Mouse (Mus musculus): ENCODE data around the gene Hivep2. TPM values are rescaled to one million over a fixed set of nuclear protein-coding genes. Genes with fewer than 3 reads are reported as not detected.

The Hivep2 gene
- polyA plus RNA-seq, 1 experiment from 2014 or later, result 4.6 TPM

Other genes with a start within 250 kb of the Hivep2 start
- 53.2 and 56.8 TPM in 2 replicates for gene Aig1, start 97.1 kb upstream of the Hivep2 start, polyA plus RNA-seq (2015; fragmentation: Nextera tagmentation; extraction: Ambion mirVana)